Mouse (Mus musculus) lung, adult 2 months (tissue): ENCODE results near the gene Mfsd4b5. TPM values are rescaled to one million over a fixed set of nuclear protein-coding genes. Genes with fewer than 3 reads are reported as not detected.
"Not testable (repeated sequence)": the region's sequence is repeated elsewhere in the genome, so short reads cannot be mapped to it uniquely, and the experiment has no call there.

ENCODE experiments used
- DNase-seq: peaks from one replicate; pipeline ENCODE4 v3.0.0; 2022
- H3K4me1 ChIP-seq: fragments of 200-500 bp; 2 replicates; pipeline ENCODE4 v1.6.1; 2011; ENCODE audit warnings: low read length; ENCODE audit not compliant: control insufficient read depth, insufficient read depth
- H3K4me3 ChIP-seq: fragments of 200-500 bp; replicated peaks from 2 replicates; pipeline ENCODE3; 2011; ENCODE audit warnings: low read depth, mild to moderate bottlenecking, control low read depth, low read length; ENCODE audit errors: extremely low read depth
- CTCF ChIP-seq: fragments of 200-500 bp; IDR thresholded peaks from 2 replicates; pipeline ENCODE4 v1.5.1; 2011; ENCODE audit warnings: mild to moderate bottlenecking, low read length, control low read depth; ENCODE audit not compliant: insufficient read depth
- POLR2A ChIP-seq: fragments of 200-500 bp; IDR thresholded peaks from 2 replicates; pipeline ENCODE4 v1.6.1; 2011; ENCODE audit warnings: low read depth, mild to moderate bottlenecking, control low read depth, low read length, borderline replicate concordance; ENCODE audit errors: extremely low read depth
- WGBS: fragments of 180-500 bp; shearing (Covaris S2); methylation state at CpG from one replicate; pipeline ENCODE4 v1.1.7; 2018; 5-methylcytosine and 5-hydroxymethylcytosine counted together
- polyA plus RNA-seq: library from polyadenylated mRNA; depleted of rRNA; stranded (reverse); fragments of >200 nt; gene quantifications from 2 replicates; pipeline ENCODE4 v1.2.3, GENCODE M21; 2012

Gene Mfsd4b5
- polyA plus RNA-seq, 1 experiment: 0.30 TPM

DNA sequence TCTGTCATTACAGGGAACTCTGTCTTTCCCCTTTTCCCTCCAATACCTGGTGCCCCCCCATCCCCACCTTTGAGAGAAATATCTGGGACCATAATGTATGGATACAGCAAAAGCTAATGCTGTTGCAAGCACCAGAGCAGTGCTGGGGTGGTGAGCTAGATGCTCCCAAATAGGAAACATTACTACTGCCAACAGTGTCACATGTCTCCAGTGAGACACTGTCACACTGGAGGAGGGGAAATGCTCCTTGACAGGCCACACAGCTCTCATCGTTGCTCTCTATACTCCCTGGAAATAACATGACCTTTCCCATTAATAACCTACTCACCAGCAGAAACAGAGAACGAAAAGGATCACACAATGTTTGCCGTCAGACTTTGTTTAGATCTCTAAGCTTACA is 33.0 kb upstream of the Mfsd4b5 start:
- DNase-seq: no peak
- 47% methylated on average over 3 of the region's 3 CpGs for WGBS

DNA sequence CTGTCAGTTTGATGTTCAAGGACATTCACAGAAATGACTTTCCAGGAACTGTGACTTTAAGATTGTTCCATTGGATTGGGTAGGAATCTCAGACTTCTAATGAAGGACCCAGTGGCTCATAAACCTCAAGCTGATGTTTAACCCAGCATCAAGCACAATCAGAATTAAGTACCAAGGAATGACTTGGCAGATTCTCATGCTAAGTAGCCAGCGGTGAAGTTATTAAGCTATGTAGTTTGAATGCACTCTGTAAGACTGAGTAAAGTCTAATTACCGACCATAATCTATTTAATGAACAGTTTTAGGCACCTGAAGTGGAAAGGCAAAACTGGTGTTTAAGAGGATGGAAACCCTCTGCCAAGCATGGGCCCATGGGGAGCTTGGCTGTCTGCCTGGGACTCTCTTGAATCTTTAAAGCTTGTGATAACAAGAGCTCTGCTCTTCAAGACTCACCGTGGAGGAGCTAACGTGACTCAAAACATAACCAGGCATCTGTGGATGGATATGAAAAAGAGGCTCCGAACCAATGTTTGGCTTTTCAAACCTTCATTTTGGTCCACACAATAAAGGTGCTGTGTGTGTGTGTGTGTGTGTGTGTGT is 31.9 kb upstream of the Mfsd4b5 start:
- DNase-seq: no peak
- 71% methylated on average over 5 of the region's 5 CpGs for WGBS
- no peak overlapping the region for H3K4me3 ChIP-seq
- no peak for TF ChIP-seq CTCF
- no peak for TF ChIP-seq POLR2A
- H3K4me1 ChIP-seq: no peaks in the 10 kb centered on the region

More for the DNA sequence above, 33.0 kb upstream of the Mfsd4b5 start:
- Histone ChIP-seq H3K4me1 (peaks cover under 1% of the 10 kb centered on the region; the same call in 1 of the 2 replicates), H3K4me3 (no peak overlapping the region)
- TF ChIP-seq POLR2A (no peak), CTCF (no peak)

DNA sequence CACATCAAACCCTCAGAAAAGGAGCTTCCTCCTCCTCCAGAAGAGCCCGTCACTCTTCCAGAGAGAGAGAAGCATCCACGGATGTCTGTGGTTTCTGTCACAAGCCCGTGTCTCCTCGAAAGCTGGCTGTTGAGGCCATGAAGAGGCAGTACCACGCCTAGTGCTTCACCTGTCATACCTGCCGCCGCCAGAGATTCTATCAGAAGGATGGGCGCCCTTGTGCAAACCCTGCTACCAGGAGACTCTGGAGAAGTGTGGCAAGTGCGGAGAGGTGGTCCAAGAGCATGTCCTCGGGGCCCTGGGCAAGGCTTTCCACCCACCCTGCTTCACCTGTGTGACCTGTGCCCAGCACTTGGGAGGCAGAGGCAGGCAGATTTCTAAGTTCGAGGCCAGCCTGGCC is 23.1 kb upstream of the Mfsd4b5 start:
- WGBS: 79% methylated on average over 11 of the region's 11 CpGs
- no peak for DNase-seq
- TF ChIP-seq CTCF: no peak
- TF ChIP-seq POLR2A: no peak
- Histone ChIP-seq H3K4me1 (no peaks in the 10 kb centered on the region), H3K4me3 (no peak overlapping the region)

DNA sequence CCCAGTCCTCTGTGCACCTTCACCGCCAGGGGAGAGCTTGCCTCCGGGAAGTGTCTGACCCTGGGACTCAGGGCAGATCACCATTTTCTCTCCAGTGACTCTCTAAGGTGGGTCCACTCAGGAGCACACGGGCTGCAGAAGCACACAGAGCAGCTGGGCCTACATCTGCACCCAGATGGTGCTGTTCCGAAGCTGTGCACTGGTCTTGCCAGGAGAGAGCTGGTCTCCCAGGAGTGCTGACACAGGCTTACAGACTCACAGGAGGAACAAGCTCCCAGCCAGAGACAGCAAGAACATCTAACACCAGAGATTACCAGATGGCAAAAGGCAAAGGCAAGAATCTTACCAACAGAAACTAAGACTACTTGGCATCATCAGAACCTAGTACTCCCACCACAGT is 22.4 kb upstream of the Mfsd4b5 start:
- H3K4me1 ChIP-seq, H3K4me3 ChIP-seq, DNase-seq: not testable (repeated sequence)
- 70% methylated on average over 4 of the region's 4 CpGs for WGBS

DNA sequence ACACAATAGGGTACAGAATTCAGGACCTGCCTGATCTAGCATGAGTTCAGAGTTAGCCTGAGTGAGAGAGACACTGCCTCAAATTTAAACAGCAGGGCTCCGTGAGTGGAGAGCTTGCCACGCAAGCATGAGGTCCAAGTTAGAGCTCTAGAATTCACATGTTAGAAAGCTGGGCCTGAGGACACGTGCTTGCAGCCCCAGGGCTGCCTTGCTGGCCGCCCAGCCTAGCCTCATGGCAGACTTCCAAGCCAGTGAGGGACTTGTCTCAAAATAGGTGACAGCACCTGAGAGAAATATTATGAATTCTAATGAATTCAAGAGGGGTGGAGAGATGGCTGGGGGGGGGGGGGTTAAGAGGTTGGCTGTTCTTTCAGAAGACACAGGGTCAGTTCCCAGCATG is 21.5 kb upstream of the Mfsd4b5 start:
- Histone ChIP-seq H3K4me1 (no peaks in the 10 kb centered on the region), H3K4me3 (no peak overlapping the region)
- TF ChIP-seq CTCF (no peak), POLR2A (no peak)
- 86% methylated on average over 4 of the region's 4 CpGs for WGBS
- DNase-seq: no peak

GRCm38 (mm10) chr10:40006963-40007362 is 20.5 kb upstream of the Mfsd4b5 start:
- WGBS: 68% methylated on average over 10 of the region's 10 CpGs
- no peaks in the 10 kb centered on the region for H3K4me1 ChIP-seq
- DNase-seq: no peak
- TF ChIP-seq POLR2A: no peak
- TF ChIP-seq CTCF: no peak
- H3K4me3 ChIP-seq: no peak overlapping the region

DNA sequence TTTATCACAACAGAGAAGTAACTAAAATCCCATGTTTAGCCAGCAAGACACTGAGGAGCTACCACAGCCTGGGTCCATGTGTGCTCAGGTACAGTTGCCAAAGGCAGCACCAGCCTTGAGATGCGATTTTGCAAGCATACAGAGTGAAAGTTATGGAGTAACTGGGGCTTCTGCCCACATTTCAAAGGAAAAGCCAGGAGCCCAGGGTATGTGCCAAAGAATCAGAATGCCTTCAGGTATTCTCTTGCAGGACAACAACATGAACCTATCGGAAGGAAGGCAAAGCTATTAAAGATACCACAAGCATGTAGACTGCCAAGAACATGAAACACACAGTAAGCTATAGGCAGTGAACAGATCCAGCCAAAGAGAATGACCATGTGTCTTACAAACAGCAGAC is 14.3 kb upstream of the Mfsd4b5 start:
- H3K4me3 ChIP-seq: no peak overlapping the region
- no peaks in the 10 kb centered on the region for H3K4me1 ChIP-seq
- no peak for DNase-seq
- no peak for TF ChIP-seq POLR2A
- no peak for TF ChIP-seq CTCF
- WGBS: 88% methylated on average over 2 of the region's 2 CpGs

DNA sequence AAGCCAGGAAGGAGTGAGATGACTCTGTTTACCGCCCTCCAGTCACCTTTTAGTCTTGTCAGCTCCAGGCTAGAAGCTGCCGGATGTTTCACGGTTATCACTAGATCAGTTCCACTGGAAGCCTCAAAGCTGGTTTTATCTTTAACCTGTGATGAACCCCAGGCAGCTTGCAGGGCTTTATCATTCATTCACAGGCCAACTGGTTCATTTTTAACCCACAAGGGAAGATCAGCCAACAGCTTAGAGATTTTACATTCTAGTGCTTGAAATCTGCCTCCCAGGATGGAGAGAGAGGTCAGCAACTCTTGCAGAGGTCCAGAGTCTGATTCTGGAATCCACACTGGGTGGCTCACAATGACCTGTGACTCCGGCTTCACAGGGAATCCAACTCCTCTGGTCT is 4.7 kb upstream of the Mfsd4b5 start:
- Histone ChIP-seq H3K4me1 (no peaks in the 10 kb centered on the region), H3K4me3 (no peak overlapping the region)
- TF ChIP-seq POLR2A (no peak), CTCF (no peak)
- DNase-seq: no peak
- WGBS: 44% methylated on average over 4 of the region's 4 CpGs

DNA sequence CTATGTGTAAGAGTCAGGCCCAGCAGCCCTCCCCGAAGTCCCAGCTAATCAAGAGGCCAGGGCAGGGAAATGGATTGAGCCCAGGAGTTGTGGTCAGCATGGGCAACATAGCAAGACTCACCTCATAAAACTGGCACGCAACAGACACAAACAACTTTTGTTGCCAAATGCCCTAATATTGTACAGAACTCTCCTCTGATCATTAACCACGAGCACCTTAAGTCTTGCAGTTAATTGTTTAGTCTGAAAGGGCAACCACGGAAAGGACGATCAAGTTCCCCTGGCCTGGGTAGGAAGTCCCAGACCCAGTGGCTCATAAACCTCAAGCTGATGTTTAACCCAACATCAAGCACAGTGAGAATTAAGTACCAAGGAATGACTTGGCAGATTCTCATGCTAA is 3.8 kb downstream of the Mfsd4b5 start:
- Histone ChIP-seq H3K4me3 (no peak overlapping the region), H3K4me1 (no peaks in the 10 kb centered on the region)
- 52% methylated on average over 5 of the region's 5 CpGs for WGBS
- DNase-seq: no peak
- no peak for TF ChIP-seq POLR2A
- no peak for TF ChIP-seq CTCF

GRCm38 (mm10) chr10:39978231-39978630 is 8.2 kb downstream of the Mfsd4b5 start:
- H3K4me3 ChIP-seq: no peak overlapping the region
- TF ChIP-seq POLR2A (no peak), CTCF (no peak)
- DNase-seq: no peak
- 92% methylated on average over 1 of the region's 1 CpGs for WGBS
- H3K4me1 ChIP-seq: no peaks in the 10 kb centered on the region
